Mouse (Mus musculus) left cerebral cortex, postnatal 25 days (tissue): ENCODE measurements around the gene Cd164l2. TPM values are rescaled to one million over a fixed set of nuclear protein-coding genes. Genes with fewer than 3 reads are reported as not detected.

Source experiments
- DNase-seq, 2 experiments: peaks; one replicate each; pipeline ENCODE4 v3.0.0; 2022; ENCODE audit warnings: low spot score in 2 of 2, mixed read lengths in 1 of 2
- intact Hi-C: fragments of 180-260 bp; cut with DNase I; formaldehyde crosslinking; loops from one replicate; pipeline ENCODE4 v1.15.1; 2025
- total RNA-seq, 2 experiments: library from RNA; stranded (reverse); gene quantifications; 2 replicates each; pipeline ENCODE4 v1.2.3; 2021

The Cd164l2 gene
- total RNA-seq, 2 experiments from 2014 or later, result 5.3 to 6.9 TPM

DNA sequence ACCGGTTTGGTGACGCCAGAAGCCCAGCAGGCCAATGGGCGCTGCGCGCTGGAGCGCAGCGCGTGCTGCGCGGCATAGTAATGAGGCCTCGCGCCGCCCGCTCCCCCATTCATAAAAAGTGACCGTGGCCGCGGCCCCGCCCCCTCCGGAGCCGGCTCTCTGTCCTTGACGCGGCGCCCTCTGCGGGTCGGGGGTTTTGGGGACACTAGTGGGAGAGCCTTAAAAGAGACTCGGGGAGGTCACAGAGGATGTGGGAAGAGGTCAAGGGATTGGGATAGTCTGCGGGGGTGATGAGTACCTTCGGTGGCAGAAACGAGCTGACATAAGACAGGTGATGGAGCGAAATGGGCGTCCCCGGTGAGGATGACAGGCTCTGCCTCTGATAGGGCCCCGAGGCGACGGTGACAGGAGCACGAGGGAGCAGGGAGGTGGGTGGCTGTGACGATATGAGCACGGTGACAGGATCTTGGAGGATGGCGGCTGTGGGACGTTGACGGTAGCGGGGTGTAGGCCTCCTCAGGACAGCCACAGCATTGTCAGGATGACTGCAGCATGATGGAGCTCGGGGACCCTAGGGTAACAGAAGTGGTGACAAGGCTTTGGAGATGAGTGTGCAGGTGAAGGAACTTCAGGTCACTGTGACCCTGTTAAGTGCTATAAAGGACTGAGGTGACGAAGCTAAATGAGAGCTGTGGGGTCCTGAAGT lies 784 bp downstream of the Cd164l2 start:
- intact Hi-C loops, result loop anchor here (2.0 to 5.0 kb wide), 2 partner anchors 204 to 270 kb away; no protein-coding TSS in a partner anchor

DNA sequence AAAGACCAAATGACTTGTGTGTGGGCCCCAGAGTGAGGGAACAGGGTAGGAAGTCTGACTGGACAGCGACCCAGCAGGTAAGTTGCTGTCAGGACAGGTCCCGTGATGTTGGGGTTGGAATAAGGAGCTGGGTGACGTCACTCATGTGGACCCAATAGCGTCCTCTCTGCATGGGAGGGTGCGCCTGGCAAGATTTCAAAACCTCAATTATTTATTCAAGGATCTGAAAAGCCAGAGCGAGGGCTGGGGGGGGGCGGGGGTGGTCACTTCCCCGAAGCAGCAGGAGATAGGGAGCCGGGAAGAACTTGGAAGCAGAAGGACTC lies 1.3 kb downstream of the Cd164l2 start:
- peak in 1 of 2 experiments; percentile 71 for DNase-seq
- intact Hi-C loops, result loop anchor here (2.0 to 5.0 kb wide), 2 partner anchors 204 to 271 kb away; no protein-coding TSS in a partner anchor

More for the DNA sequence above, 784 bp downstream of the Cd164l2 start:
- peak; percentile 84 to 85 for DNase-seq

DNA sequence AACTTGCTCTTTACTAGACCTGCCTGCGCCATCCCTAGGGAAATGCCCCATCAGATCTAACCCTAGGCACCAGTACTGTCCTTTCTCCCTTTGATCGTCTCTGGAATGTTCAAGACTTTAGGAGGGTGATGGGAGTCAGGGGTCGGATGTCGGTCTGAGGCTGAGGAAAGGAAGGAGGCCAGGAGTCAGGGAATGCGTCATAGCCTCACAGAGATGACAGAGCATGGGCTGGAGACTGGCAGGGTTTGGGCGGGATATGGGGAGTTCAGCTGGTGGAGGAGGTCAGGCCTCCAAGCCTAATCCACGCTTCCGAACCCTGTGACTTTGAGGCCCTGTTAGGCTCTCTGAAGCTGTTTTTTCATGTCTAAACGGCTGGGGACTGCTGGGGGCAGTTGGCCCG lies 1.7 kb downstream of the Cd164l2 start:
- intact Hi-C loops, result loop anchor here (2.0 to 5.0 kb wide), 2 partner anchors 205 to 271 kb away; no protein-coding TSS in a partner anchor
- no peak for DNase-seq

DNA sequence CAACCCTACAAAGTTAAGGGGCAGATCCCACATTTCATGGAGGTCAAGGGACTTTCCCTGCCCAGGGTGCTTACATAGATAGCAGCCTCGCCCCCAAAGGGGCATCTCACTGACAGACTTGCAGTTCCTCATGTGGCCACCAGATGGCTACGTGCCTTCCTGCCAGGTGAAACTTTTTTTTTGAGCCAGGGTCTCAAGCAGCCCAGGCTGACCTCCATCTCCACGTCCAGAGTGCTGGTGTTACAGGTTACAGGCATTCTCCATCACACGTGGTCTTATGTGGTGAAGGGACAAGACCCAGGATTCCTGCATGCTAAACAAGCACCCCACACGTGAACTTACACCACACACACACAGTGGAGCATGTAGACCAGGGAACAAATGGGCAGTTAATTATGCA lies 5.7 kb downstream of the Cd164l2 start:
- intact Hi-C loops, result no loop called here
- peak; percentile 55 to 59 for DNase-seq

DNA sequence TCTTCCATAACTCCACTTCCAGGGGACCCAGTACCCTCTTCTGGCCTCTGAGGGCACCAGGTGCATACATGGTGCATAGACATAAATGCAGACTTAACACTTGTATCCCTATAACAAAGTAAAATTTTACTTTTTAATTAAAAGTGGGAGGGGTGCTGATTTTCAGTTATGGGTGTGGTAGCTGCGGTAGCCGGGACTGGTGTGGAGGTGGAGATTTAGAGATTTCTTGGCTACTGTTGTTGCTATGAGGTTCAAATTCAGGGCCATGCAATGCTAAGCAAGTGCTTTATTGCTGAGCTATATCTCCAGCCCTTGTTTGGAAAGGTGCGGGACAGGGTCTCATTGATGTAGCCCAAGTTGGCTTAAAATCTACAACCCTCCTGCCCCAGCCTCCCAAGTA lies 6.8 kb downstream of the Cd164l2 start:
- DNase-seq, result no peak
- intact Hi-C loops, result no loop called here

DNA sequence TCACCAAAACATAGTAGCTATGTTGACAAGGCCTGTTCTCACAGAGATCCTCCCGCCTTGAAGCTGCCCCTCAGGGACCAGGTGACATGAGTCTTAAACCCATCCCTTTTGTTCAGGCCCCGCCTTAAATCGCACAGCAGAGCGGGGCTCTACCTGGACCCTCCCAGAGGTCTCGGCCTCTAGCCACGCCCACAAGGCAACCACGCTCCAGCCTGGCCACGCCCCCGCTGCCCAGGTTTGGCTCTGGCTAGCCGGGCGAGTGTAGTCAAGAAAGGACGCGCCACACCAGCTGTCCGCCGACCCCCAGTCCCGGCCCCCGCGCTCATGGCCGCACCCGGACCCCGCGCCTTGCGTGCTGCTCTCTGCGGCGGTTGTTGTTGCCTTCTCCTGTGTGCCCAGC lies 8.7 kb downstream of the Cd164l2 start:
- DNase-seq, result no peak
- intact Hi-C loops, result no loop called here

DNA sequence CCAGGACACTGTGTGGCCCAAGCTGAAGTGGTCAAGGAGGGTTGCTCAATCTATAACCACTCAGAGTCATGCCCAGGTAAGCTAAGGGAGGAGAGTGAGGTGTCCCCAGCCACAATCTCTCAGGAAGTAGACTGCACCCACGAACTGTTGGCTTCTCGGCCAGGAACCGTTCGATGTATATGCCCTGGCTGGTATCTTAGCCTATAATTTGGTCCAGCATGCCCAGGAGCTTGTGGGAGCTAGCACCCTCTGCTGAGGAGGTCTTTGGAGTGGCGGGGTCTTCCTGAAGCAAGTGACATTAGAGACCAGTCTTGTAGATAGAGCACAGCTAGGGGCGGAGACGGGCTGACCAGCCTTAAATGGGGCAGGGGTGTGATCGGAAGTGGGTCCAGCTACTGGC lies 9.8 kb downstream of the Cd164l2 start:
- intact Hi-C loops, result no loop called here
- DNase-seq, result no peak

DNA sequence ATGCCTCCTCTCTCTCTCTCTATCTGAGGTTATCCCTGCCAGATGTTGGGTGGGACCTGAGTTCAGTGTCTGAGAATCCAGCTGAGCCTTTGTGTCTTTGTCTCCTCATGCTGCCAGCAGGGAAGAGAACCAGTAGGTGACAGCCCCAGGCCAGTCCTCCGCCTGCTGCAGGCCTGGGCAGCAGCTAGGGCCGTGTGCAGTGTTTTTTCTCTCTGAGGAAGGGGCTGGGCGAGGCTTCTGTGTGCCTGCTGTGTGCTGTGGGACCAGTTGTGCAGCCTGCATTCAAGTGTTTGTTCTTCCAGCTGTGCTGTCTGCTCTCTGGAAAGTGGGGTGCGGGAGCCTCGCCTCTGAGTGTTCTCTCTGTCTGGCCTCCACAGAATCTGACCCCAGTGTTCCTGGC lies 11.9 kb downstream of the Cd164l2 start:
- DNase-seq, result no peak
- intact Hi-C loops, result no loop called here

DNA sequence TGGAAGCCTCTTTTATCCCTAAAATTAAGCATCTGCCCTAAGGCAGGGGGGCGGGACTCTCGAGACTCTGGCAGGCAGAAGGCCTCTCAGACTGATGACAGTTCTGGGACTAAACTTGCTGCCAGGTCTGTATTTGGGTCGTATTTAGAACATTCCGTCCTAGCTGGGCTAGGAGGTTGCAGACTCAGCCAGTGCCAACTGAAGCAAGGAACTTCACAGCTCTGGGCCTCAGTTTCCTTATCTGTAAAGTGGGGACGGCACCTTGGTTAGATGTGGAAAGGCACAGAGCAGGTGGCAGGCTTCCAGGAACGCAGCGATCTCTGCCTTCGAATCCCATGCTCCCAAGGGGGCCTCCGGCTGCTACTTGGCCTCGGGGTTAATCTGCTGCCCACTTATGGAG lies 14.1 kb downstream of the Cd164l2 start:
- intact Hi-C loops, result no loop called here
- DNase-seq, result no peak

DNA sequence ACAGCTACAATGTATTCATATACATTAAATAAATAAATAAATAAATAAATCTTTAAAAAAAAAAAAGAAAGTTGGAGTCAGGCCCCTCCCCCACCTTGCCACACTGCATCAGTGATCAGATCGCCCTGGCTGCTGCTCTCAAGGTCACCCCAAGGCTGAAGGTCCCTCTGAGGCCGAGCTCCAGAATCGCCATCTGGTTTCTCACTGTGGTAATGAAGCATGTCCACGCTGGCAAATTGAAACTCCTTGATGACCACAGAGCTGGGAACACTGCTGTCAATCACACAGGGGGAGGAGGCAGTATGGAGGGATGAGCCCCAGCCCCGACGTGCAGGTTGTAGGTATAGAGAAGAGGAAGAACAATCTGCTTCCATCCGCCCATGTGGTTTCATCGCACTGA lies 15.7 kb downstream of the Cd164l2 start:
- DNase-seq, result no peak
- intact Hi-C loops, result no loop called here

DNA sequence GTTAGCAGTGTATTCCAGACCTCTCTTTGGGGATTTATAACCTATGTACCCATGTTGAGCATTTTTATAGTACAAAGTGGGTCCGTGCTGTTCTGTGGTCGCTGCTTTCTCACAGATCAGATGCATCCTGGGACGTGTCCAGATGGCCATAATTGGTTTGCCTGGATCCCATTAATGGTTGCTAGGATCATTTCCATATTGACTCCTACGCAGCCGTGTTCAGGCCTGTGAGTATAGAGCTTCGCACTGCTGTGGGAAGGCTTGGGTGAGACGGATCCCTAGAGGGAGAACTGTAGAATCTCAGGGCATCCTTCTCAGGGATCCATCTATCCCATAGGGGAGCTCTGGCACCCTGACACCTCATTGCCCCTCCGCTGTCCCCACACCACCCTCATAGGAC lies 17.7 kb downstream of the Cd164l2 start:
- intact Hi-C loops, result no loop called here
- no peak for DNase-seq

DNA sequence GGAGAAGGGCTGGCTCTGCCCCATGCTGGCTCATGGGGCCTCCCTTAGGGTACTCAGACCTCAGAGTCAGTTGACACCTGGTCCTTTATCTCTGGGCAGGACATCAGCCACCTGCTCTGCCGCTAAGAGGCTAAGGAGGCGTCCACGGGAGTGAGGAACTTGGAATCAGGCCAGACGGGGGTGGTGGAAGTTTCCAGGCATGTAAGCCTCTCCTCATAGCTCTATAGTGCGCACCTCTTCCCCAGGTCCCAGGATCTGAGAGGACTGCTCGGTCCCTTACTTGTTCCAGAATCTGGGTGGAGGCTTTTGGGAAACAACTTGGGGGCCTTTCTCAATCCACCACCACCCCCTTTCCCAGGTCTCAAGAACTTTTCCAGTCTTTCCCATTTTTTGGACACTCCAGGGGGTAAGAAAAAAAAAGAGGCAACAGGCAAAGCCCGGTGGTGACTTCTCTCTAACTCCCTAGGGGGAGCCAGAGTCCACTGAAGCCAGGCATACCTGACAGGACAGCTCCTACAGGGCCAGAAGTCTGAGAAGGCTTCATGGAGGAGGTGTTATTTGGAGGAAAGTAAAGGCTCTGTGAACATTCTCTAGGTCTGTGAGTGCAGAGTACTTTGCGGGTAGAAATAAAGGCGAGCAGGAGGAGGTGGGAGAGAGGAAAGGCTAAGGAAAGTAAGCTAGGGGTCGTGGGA lies 21.5 kb downstream of the Cd164l2 start:
- intact Hi-C loops, result loop anchor here (5.0 kb wide), 1 partner anchor 64 kb away; no protein-coding TSS in a partner anchor
- peak in 1 of 2 experiments; percentile 35 for DNase-seq

DNA sequence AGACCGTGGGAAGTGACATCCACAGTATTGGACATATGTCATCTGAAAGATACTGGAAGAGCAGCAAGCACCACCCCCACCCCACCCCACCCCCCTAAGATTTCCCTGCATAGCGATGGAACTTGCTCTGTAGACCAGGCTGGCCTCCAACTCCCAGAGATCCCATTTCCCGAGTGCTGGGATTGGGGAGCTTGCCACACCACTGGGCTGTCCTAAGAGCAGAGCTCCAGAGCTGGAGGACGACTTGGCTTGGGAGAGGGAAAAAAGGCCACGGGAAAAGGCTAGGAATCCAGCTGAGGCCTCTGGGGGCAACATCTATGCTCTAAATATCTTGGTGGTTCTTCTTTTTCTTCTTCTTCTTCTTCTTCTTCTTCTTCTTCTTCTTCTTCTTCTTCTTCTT lies 22.8 kb downstream of the Cd164l2 start:
- intact Hi-C loops, result loop anchor here (5.0 kb wide), 1 partner anchor 63 kb away; no protein-coding TSS in a partner anchor
- no peak for DNase-seq

DNA sequence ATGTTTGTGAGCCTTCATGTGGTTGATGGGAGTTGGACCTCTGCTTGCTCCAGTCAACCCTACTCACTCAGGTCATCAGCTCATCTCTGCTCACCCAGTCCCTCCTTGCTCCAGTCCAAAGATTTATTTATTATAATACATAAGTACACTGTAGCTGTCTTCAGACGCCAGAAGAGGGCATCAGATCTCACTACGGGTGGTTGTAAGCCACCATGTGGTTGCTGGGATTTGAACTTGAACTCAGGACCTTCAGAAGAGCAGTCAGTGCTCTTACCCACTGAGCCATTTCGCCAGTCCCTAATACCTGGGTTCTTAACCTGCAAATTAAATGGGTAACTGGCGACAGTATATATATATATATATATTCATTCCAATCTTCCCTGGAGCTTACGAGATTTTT lies 23.5 kb downstream of the Cd164l2 start:
- DNase-seq, result no peak
- intact Hi-C loops, result no loop called here

DNA sequence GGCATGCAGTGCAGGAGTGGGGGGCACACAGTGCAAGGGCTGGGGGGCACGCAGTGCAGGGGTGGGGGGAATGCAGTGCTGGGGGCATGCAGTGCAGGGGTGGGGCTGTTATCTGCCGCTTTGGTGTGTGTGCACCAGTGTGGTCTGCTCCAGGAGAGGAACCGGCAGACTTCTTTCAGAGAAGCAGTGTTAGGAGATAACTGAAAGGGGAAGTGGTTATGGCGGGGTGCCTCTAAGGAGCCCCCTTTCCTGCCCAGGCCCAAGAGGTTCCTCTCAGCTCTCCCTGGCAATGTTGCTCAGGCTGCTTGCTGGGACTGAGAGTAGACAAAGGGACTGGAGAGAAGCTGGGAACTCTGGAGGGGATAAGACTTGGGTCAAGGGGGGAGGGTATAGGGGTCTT lies 26.0 kb downstream of the Cd164l2 start:
- DNase-seq, result peak in 1 of 2 experiments; percentile 28
- intact Hi-C loops, result no loop called here

DNA sequence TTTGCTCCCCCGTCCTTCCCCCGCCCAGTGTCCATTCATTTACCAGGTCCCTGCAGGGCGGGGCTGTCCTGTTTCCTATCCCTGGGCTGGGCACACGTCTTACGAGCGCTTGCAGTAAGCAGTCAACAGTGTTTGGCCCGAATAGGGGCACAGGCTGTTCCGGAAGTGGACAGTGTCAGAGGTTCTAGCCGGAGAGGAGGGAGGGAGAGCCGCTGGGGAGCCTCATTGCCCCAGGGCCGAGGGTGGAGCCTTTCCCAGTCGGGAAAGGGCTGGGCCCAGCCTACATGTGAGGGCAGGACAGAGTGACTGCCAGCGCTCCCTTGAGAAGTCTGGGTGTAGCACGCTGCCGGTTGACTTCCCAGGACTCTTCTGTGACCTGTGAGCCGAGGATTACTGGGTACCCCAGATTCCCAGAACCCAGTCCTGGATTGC lies 28.6 kb downstream of the Cd164l2 start, which contains the start of gene Map3k6:
Gene Map3k6 (plus strand): TSS at position 329 of the 432 bp plus-strand sequence.
- intact Hi-C loops, result loop anchor here (2.0 kb wide), 1 partner anchor 36 kb away; the partner anchor contains the start of gene Tmem222
- DNase-seq, result no peak

DNA sequence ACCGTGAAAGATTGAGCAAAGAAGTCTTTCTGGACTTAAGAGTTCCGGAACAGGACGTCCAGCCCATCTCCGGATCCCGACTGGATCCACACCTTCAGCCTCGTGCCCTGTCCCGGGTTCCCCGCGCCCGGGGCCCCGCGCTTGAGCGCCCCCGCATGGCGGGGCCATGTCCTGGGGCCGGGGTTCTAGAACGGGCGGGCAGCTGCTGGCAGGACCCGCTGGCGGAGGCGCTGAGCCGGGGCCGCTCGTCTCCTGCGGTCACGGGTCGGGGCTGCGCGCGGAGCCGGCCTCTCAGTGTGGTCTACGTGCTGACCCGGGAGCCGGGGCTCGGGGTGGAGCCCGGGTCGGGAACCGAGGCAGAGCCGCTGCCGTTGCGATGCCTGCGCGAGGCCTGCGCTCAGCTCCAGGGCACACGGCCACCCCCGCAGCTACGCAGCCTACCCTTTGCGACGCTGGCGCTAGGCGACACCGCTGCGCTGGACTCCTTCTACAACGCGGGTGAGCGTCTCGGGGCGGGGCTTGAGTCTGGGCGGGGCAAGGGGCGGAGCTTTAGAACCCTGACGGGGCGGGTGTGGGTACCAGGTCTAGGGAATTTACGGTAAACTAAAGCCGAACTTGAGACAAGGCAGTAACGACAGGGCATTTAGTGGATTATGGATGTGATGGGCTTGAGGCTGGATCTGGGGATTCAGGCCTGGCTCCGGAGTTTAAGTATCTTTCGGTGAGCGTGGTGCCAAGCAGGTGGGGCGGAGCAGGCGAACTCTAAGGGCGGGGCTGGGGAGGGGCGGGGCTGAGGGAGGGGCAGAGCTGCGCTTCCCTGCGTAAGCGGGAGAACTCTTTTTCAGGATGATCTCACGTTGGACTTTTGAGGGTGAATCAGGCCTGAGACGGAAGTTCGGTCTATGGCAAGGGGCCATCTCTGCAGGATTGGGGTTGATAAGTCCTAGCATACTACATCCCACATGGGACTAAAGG lies 29.3 kb downstream of the Cd164l2 start:
- intact Hi-C loops, result loop anchor here (2.0 kb wide), 1 partner anchor 36 kb away; the partner anchor contains the start of gene Tmem222
- peak; percentile 87 to 91 for DNase-seq

DNA sequence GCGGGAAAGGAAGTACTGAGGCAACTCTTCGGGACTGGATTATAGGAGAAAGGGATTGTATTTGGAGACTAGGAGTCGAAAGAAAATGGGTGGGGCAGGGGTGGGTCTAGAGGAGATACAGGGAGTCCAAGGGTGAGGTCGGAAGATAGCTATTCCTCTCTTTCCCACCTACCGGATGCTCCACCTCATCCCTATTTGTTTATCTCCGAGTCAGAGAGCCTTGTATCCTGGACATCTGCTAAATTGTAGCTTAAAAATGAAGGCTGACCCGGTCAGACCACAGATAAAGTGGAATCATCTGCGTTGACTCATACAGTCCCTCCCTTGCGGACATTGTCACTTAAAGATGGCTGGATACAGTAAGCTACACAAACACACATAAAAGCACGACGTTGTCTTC lies 30.0 kb downstream of the Cd164l2 start:
- intact Hi-C loops, result loop anchor here (2.0 kb wide), 1 partner anchor 35 kb away; the partner anchor contains the start of gene Tmem222
- DNase-seq, result no peak

DNA sequence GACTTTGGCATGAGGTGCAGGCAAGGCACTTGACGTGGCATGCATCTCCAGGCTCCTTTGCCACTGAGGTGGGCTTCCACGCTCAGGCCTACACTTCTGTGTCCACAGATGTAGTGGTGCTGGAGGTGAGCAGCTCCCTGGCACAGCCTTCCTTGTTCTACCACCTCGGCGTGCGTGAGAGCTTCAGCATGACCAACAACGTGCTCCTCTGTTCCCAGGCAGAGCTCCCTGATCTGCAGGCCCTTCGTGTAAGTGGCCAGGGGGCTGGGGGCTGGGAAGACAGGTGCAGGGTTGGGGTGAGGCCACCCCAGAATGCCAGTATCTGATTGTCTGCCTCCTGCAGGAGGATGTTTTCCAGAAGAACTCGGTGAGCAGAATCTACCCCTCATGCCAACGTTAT lies 30.8 kb downstream of the Cd164l2 start:
- no peak for DNase-seq
- intact Hi-C loops, result no loop called here

DNA sequence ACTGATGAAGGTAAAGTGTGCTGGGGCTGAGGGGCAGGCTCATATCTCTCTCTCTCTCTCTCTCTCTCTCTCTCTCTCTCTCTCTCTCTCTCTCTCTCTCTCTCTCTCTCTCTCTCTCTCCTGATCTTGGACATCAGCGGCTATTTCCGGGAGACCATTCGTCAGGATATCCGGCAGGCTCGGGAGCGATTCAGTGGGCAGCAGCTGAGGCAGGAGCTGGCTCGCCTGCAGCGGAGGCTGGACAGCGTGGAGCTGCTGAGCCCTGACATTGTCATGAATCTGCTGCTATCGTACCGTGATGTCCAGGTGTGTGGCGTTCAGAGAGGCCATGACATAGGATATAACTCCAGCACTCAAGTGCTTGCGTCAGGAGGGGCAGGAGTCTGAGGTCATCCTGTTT lies 31.6 kb downstream of the Cd164l2 start:
- intact Hi-C loops, result no loop called here

More for the DNA sequence above, 31.6 kb downstream of the Cd164l2 start:
- no peak for DNase-seq
